Mouse (Mus musculus) layer of hippocampus, postnatal 10 days (tissue): ENCODE data around the gene Nr3c2. TPM values are rescaled to one million over a fixed set of nuclear protein-coding genes. Genes with fewer than 3 reads are reported as not detected.

ENCODE experiments used
- DNase-seq, 2 experiments: peaks; one replicate each; pipeline ENCODE4 v3.0.0; 2021; ENCODE audit warnings: low spot score in 2 of 2
- total RNA-seq, 2 experiments: library from RNA; stranded (reverse); gene quantifications; 2 replicates each; pipeline ENCODE4 v1.2.3; 2021

The Nr3c2 gene
- total RNA-seq, 2 experiments from 2014 or later = 99.2 to 107 TPM

GRCm38 (mm10) chr8:76971187-76971586 lies 71.9 kb downstream of the Nr3c2 start:
- DNase-seq = no peak

- no peak for DNase-seq
Measured at GRCm38 (mm10) chr8:76971761-76972404, 72.6 kb downstream of the Nr3c2 start.

GRCm38 (mm10) chr8:76972947-76973552 lies 73.8 kb downstream of the Nr3c2 start:
- peak in 1 of 2 experiments; percentile 26 for DNase-seq

GRCm38 (mm10) chr8:76977907-76978306 lies 78.7 kb downstream of the Nr3c2 start:
- DNase-seq = no peak

- DNase-seq = no peak
Measured at GRCm38 (mm10) chr8:76984082-76984481, 84.8 kb downstream of the Nr3c2 start.

- no peak for DNase-seq
Measured at GRCm38 (mm10) chr8:76984851-76985250, 85.6 kb downstream of the Nr3c2 start.

GRCm38 (mm10) chr8:76987876-76988275 lies 88.6 kb downstream of the Nr3c2 start:
- DNase-seq = no peak

GRCm38 (mm10) chr8:76998276-76998675 lies 99.0 kb downstream of the Nr3c2 start:
- DNase-seq = no peak

GRCm38 (mm10) chr8:77009425-77009824 lies 110.2 kb downstream of the Nr3c2 start:
- no peak for DNase-seq

GRCm38 (mm10) chr8:77011985-77012384 lies 112.7 kb downstream of the Nr3c2 start:
- no peak for DNase-seq

GRCm38 (mm10) chr8:77012641-77013040 lies 113.4 kb downstream of the Nr3c2 start:
- DNase-seq = no peak

- peak in 1 of 2 experiments; percentile 19 for DNase-seq
Measured at GRCm38 (mm10) chr8:77016713-77017112, 117.5 kb downstream of the Nr3c2 start.

GRCm38 (mm10) chr8:77023837-77024710 lies 124.8 kb downstream of the Nr3c2 start:
- no peak for DNase-seq

- no peak for DNase-seq
Measured at GRCm38 (mm10) chr8:77031213-77031612, 132.0 kb downstream of the Nr3c2 start.

- no peak for DNase-seq
Measured at GRCm38 (mm10) chr8:77033706-77034464, 134.6 kb downstream of the Nr3c2 start.

GRCm38 (mm10) chr8:77034465-77034829 lies 135.2 kb downstream of the Nr3c2 start:
- DNase-seq = no peak

GRCm38 (mm10) chr8:77041214-77041613 lies 142.0 kb downstream of the Nr3c2 start:
- DNase-seq = no peak

- DNase-seq = no peak
Measured at GRCm38 (mm10) chr8:77044849-77045248, 145.6 kb downstream of the Nr3c2 start.

GRCm38 (mm10) chr8:77045711-77046110 lies 146.5 kb downstream of the Nr3c2 start:
- no peak for DNase-seq

GRCm38 (mm10) chr8:77046217-77046616 lies 147.0 kb downstream of the Nr3c2 start:
- no peak for DNase-seq

- DNase-seq = no peak
Measured at GRCm38 (mm10) chr8:77046731-77047130, 147.5 kb downstream of the Nr3c2 start.
